Mouse (Mus musculus): ENCODE data around the gene Nup214. TPM values are rescaled to one million over a fixed set of nuclear protein-coding genes. Genes with fewer than 3 reads are reported as not detected.
"Not testable (repeated sequence)": the region's sequence is repeated elsewhere in the genome, so short reads cannot be mapped to it uniquely, and the experiment has no call there.

Gene Nup214
- total RNA-seq, 1 experiment, result 74.3 TPM

DNA sequence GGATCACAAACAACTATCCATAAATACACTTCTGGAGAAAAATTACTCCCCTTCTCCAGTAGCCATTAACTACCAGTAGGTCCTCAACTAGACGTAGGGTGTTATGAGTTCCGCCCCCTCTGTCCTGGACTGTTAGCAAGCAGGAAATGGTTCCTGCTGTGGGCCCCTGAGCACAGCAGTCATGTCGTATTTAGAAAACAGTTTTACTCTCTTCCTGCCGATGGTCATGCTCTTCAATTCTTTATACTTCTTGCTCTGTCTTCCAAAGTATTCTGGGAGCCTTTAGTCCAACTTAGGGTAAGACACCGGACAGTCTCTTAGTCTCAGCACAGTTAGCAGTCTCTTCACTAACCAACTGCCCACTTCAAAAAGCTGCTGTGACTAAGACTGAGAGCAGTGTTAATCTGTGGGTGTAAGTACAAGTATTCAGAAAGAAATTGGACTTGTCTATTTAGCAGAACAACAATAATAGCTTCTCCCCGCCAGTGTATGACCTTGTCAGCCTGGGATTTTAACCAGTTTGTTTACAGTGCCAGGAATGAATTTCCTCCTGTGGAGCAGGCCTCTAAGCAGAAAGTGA is 63.1 kb downstream of the Nup214 start:
- Histone ChIP-seq H3K4me1 (ENCODE audit: control insufficient read depth in 2 of 2, insufficient read depth in 2 of 2, low read length in 2 of 2, poor library complexity in 1 of 2) (no peaks in the 10 kb centered on the region), H3K9ac (ENCODE audit: insufficient read depth, low read depth, low read length, poor library complexity, severe bottlenecking) (no peak overlapping the region), H3K4me3 (ENCODE audit: insufficient read depth in 1 of 2, low read depth in 1 of 2, low read length in 2 of 2, poor library complexity in 1 of 2, severe bottlenecking in 1 of 2) (no peak overlapping the region), H3K27ac (ENCODE audit: insufficient read depth, low read depth, low read length, poor library complexity, severe bottlenecking) (no peak overlapping the region), H3K36me3 (ENCODE audit: control insufficient read depth, insufficient read depth, low read length, poor library complexity, severe bottlenecking) (peaks cover 56% of the 10 kb centered on the region), H3K9me3 (ENCODE audit: control insufficient read depth, insufficient read depth, low read depth, low read length) (no peaks in the 10 kb centered on the region)
- in situ Hi-C loops (cut with MboI; ENCODE audit: low sequenced_read_pairs in 2 of 2, unreplicated experiment in 2 of 2), result no loop called here
- TF ChIP-seq ZNF384 (IDR thresholded peaks at IDR 0.05; ENCODE audit: low read depth, low read length), result no peak
- no peak for TF ChIP-seq HCFC1 (IDR thresholded peaks at IDR 0.05; ENCODE audit: borderline replicate concordance, insufficient read depth, low read length)
- TF ChIP-seq CHD2 (IDR thresholded peaks at IDR 0.05; ENCODE audit: low read depth, low read length), result no peak
- TF ChIP-seq MAFK (IDR thresholded peaks at IDR 0.05; ENCODE audit: insufficient read depth, low read depth, low read length), result no peak
- TF ChIP-seq ZC3H11A (IDR thresholded peaks at IDR 0.05; ENCODE audit: borderline replicate concordance, low read depth, low read length), result no peak
- DNase-seq (ENCODE audit: low read depth, low spot score), result no peak

DNA sequence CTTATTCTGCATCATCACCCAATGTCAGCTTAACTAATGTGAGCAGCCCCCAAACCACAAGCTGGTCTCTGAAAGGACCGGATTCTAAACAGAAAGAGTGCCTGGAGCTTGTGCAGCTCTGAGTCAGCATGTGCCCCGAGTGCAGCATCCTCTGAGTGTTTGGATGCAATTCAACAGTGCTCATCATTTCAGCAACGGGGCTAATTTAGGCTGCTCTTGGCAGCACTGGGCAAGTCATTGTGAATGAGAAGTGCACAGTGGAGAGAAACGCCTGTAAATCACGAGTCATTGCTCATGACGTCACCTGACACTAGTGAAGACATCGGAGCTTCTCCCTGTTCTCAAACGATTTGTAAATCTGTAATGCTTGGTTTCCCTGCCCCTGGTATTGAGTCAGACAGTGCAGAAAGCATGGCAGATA is 64.4 kb downstream of the Nup214 start:
- Histone ChIP-seq H3K4me3 (ENCODE audit: insufficient read depth in 1 of 2, low read depth in 1 of 2, low read length in 2 of 2, poor library complexity in 1 of 2, severe bottlenecking in 1 of 2) (no peak overlapping the region), H3K36me3 (ENCODE audit: control insufficient read depth, insufficient read depth, low read length, poor library complexity, severe bottlenecking) (peaks cover 46% of the 10 kb centered on the region), H3K4me1 (ENCODE audit: control insufficient read depth in 2 of 2, insufficient read depth in 2 of 2, low read length in 2 of 2, poor library complexity in 1 of 2) (no peaks in the 10 kb centered on the region), H3K27ac (ENCODE audit: insufficient read depth, low read depth, low read length, poor library complexity, severe bottlenecking) (no peak overlapping the region), H3K9ac (ENCODE audit: insufficient read depth, low read depth, low read length, poor library complexity, severe bottlenecking) (no peak overlapping the region), H3K9me3 (ENCODE audit: control insufficient read depth, insufficient read depth, low read depth, low read length) (no peaks in the 10 kb centered on the region)
- no peak for TF ChIP-seq MAFK (IDR thresholded peaks at IDR 0.05; ENCODE audit: insufficient read depth, low read depth, low read length)
- TF ChIP-seq ZC3H11A (IDR thresholded peaks at IDR 0.05; ENCODE audit: borderline replicate concordance, low read depth, low read length), result no peak
- TF ChIP-seq ZNF384 (IDR thresholded peaks at IDR 0.05; ENCODE audit: low read depth, low read length), result no peak
- TF ChIP-seq HCFC1 (IDR thresholded peaks at IDR 0.05; ENCODE audit: borderline replicate concordance, insufficient read depth, low read length), result no peak
- no peak for TF ChIP-seq CHD2 (IDR thresholded peaks at IDR 0.05; ENCODE audit: low read depth, low read length)
- in situ Hi-C loops (cut with MboI; ENCODE audit: low sequenced_read_pairs in 2 of 2, unreplicated experiment in 2 of 2), result no loop called here
- DNase-seq (ENCODE audit: low read depth, low spot score), result no peak

DNA sequence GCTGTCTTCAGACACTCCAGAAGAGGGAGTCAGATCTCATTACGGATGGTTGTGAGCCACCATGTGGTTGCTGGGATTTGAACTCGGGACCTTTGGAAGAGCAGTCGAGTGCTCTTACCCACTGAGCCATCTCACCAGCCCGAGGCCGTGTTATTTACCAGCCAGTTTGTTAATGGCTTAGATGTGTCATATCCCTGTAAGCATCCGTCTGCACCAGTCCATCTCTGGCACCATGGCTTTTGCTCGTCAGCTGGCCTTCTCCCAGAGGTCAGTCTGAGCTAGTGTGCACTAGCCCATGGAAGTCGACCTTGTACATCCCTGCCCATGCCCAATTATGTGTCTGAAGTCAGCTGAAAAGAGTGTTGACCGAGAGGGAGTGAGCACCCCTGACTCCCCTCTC is 66.4 kb downstream of the Nup214 start:
- in situ Hi-C loops (cut with MboI; ENCODE audit: low sequenced_read_pairs in 2 of 2, unreplicated experiment in 2 of 2); H3K4me1 ChIP-seq (ENCODE audit: control insufficient read depth in 2 of 2, insufficient read depth in 2 of 2, low read length in 2 of 2, poor library complexity in 1 of 2); H3K9ac ChIP-seq (ENCODE audit: insufficient read depth, low read depth, low read length, poor library complexity, severe bottlenecking); H3K9me3 ChIP-seq (ENCODE audit: control insufficient read depth, insufficient read depth, low read depth, low read length); H3K4me3 ChIP-seq (ENCODE audit: insufficient read depth in 1 of 2, low read depth in 1 of 2, low read length in 2 of 2, poor library complexity in 1 of 2, severe bottlenecking in 1 of 2); H3K27ac ChIP-seq (ENCODE audit: insufficient read depth, low read depth, low read length, poor library complexity, severe bottlenecking); DNase-seq (ENCODE audit: low read depth, low spot score): not testable (repeated sequence)
- H3K36me3 ChIP-seq (ENCODE audit: control insufficient read depth, insufficient read depth, low read length, poor library complexity, severe bottlenecking), result peaks cover 42% of the 10 kb centered on the region

DNA sequence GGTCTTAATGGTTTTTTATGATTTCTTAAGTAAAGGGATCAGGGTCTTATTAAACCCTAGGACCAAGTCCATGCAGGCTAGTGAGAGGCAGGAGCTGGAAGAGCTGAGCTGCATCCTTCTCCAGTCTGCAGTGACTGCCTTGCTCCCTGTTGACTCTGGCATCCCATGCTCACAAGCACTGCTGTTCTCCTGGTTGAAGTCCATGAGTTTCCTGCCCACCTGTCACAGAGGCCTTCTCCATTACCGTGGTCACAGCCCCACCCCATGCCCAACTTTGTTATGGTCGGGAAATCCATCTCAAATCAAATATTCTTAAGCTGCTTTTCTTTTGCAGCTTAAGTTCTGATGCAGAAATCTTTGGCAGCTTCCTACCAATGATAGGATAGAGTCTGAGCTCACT is 66.9 kb downstream of the Nup214 start:
- H3K27ac ChIP-seq (ENCODE audit: insufficient read depth, low read depth, low read length, poor library complexity, severe bottlenecking), result no peak overlapping the region
- no peaks in the 10 kb centered on the region for H3K4me1 ChIP-seq (ENCODE audit: control insufficient read depth in 2 of 2, insufficient read depth in 2 of 2, low read length in 2 of 2, poor library complexity in 1 of 2)
- peaks cover 45% of the 10 kb centered on the region for H3K36me3 ChIP-seq (ENCODE audit: control insufficient read depth, insufficient read depth, low read length, poor library complexity, severe bottlenecking)
- no peak overlapping the region for H3K9ac ChIP-seq (ENCODE audit: insufficient read depth, low read depth, low read length, poor library complexity, severe bottlenecking)
- H3K4me3 ChIP-seq (ENCODE audit: insufficient read depth in 1 of 2, low read depth in 1 of 2, low read length in 2 of 2, poor library complexity in 1 of 2, severe bottlenecking in 1 of 2), result no peak overlapping the region
- TF ChIP-seq HCFC1 (IDR thresholded peaks at IDR 0.05; ENCODE audit: borderline replicate concordance, insufficient read depth, low read length), result no peak
- TF ChIP-seq ZC3H11A (IDR thresholded peaks at IDR 0.05; ENCODE audit: borderline replicate concordance, low read depth, low read length), result no peak
- TF ChIP-seq CHD2 (IDR thresholded peaks at IDR 0.05; ENCODE audit: low read depth, low read length), result no peak
- no peak for TF ChIP-seq MAFK (IDR thresholded peaks at IDR 0.05; ENCODE audit: insufficient read depth, low read depth, low read length)
- no peaks in the 10 kb centered on the region for H3K9me3 ChIP-seq (ENCODE audit: control insufficient read depth, insufficient read depth, low read depth, low read length)
- in situ Hi-C loops (cut with MboI; ENCODE audit: low sequenced_read_pairs in 2 of 2, unreplicated experiment in 2 of 2), result no loop called here
- no peak for DNase-seq (ENCODE audit: low read depth, low spot score)

DNA sequence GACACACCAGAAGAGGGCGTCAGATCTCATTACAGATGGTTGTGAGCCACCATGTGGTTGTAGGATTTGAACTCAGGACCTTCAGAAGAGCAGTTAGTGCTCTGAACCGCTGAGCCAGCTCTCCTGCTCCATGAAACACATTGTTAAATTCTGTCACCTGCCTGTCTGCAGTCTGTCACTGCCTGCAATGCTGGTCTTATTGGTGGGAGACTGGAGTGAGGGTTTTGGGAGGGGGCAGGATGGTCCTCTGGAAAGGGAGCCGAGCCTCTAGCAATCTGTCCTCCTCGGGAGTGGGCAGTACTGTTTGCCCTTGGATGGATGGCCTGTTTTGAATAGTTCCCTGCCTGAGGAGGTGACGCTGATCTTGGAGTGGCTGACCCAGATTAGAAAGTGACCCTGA is 69.6 kb downstream of the Nup214 start:
- Histone ChIP-seq H3K9me3 (ENCODE audit: control insufficient read depth, insufficient read depth, low read depth, low read length) (no peaks in the 10 kb centered on the region), H3K9ac (ENCODE audit: insufficient read depth, low read depth, low read length, poor library complexity, severe bottlenecking) (no peak overlapping the region), H3K36me3 (ENCODE audit: control insufficient read depth, insufficient read depth, low read length, poor library complexity, severe bottlenecking) (peaks cover 48% of the 10 kb centered on the region), H3K27ac (ENCODE audit: insufficient read depth, low read depth, low read length, poor library complexity, severe bottlenecking) (no peak overlapping the region), H3K4me1 (ENCODE audit: control insufficient read depth in 2 of 2, insufficient read depth in 2 of 2, low read length in 2 of 2, poor library complexity in 1 of 2) (no peaks in the 10 kb centered on the region), H3K4me3 (ENCODE audit: insufficient read depth in 1 of 2, low read depth in 1 of 2, low read length in 2 of 2, poor library complexity in 1 of 2, severe bottlenecking in 1 of 2) (no peak overlapping the region)
- in situ Hi-C loops (cut with MboI; ENCODE audit: low sequenced_read_pairs in 2 of 2, unreplicated experiment in 2 of 2), result no loop called here
- DNase-seq (ENCODE audit: low read depth, low spot score), result no peak
- TF ChIP-seq CHD2 (IDR thresholded peaks at IDR 0.05; ENCODE audit: low read depth, low read length), result no peak
- no peak for TF ChIP-seq MAFK (IDR thresholded peaks at IDR 0.05; ENCODE audit: insufficient read depth, low read depth, low read length)
- TF ChIP-seq ZNF384 (IDR thresholded peaks at IDR 0.05; ENCODE audit: low read depth, low read length), result no peak
- TF ChIP-seq HCFC1 (IDR thresholded peaks at IDR 0.05; ENCODE audit: borderline replicate concordance, insufficient read depth, low read length), result no peak
- no peak for TF ChIP-seq ZC3H11A (IDR thresholded peaks at IDR 0.05; ENCODE audit: borderline replicate concordance, low read depth, low read length)

All from ES-E14 (cell line).